Mouse (Mus musculus): ENCODE measurements around the gene Med4. TPM values are rescaled to one million over a fixed set of nuclear protein-coding genes. Genes with fewer than 3 reads are reported as not detected.

Gene Med4
- total and polyA plus RNA-seq, 2 experiments from 2014 or later: 19.4 to 77.1 TPM

DNA sequence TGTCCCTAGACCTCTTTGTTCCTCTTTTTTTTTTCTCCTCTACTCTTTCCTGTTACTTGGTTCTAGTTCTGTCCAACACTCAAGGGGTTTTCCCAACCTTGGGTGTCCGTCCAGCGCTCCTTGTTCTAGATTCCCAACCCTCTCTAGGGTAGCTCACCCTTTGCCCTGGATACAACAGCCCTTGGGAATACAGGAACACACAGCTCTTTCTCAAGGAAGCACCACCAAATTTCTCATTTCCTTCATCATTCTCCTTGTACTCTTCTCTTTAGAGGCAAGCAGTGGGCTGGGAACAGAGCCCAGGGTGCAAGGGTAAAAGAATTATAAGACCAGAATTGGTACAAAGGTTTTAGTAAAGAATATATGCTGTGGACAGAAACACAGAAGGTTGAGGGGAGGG, 25.8 kb downstream of the Med4 start:
- no peak for DNase-seq (ENCODE audit: low spot score)
- TF ChIP-seq CTCF (IDR thresholded peaks at IDR 0.05; ENCODE audit: low read depth): no peak
- H3K4me3 ChIP-seq (ENCODE audit: low read length): no peak overlapping the region

DNA sequence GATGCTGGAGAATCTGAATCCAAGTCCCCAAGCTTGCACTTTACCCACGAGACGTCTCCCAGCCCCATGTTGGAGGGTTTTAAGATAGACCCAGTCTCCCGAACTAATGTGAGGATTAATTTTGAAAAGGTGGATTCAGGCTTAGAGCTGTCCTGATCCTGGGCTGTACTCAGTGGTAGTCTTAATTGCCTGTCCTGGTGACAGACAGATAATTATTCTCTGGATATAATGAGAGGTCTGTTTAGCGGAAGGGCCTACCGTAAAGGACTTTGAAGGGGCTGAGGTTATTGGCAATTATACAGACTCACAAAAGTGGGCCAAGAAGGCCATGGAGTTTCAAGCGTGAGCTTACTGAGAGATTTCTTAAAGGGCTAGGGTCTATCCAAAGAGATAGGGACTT, 34.0 kb downstream of the Med4 start:
- no peak for DNase-seq (ENCODE audit: low spot score)
- no peak overlapping the region for H3K4me3 ChIP-seq (ENCODE audit: low read length)
- no peaks in the 10 kb centered on the region for H3K9me3 ChIP-seq (ENCODE audit: low read length)
- no peaks in the 10 kb centered on the region for H3K36me3 ChIP-seq (ENCODE audit: insufficient read depth, low read length)
- 61% methylated on average over 6 of the region's 6 CpGs for WGBS
- no peak overlapping the region for H3K27ac ChIP-seq
- no peak overlapping the region for H3K9ac ChIP-seq (replicated peaks; ENCODE audit: low read length)
- no peak for ATAC-seq
- no peak for TF ChIP-seq CTCF (IDR thresholded peaks at IDR 0.05; ENCODE audit: low read depth)
- H3K27me3 ChIP-seq (ENCODE audit: insufficient read depth, low read length): 0 out of 2 replicates have a peak, but pooled peaks cover 3% of the 10 kb centered on the region
- H3K4me2 ChIP-seq (ENCODE audit: low read depth, low read length): no peak overlapping the region
- no peaks in the 10 kb centered on the region for H3K4me1 ChIP-seq (ENCODE audit: insufficient read depth, low read length)

More for the DNA sequence above, 25.8 kb downstream of the Med4 start:
- Histone ChIP-seq H3K27ac (no peak overlapping the region), H3K9ac (replicated peaks; ENCODE audit: low read length) (no peak overlapping the region), H3K4me2 (ENCODE audit: low read depth, low read length) (no peak overlapping the region), H3K36me3 (ENCODE audit: insufficient read depth, low read length) (no peaks in the 10 kb centered on the region), H3K27me3 (ENCODE audit: insufficient read depth, low read length) (no peaks in the 10 kb centered on the region), H3K9me3 (ENCODE audit: low read length) (no peaks in the 10 kb centered on the region), H3K4me1 (ENCODE audit: insufficient read depth, low read length) (no peaks in the 10 kb centered on the region)
- ATAC-seq: no peak
- 90% methylated on average over 2 of the region's 2 CpGs for WGBS

DNA sequence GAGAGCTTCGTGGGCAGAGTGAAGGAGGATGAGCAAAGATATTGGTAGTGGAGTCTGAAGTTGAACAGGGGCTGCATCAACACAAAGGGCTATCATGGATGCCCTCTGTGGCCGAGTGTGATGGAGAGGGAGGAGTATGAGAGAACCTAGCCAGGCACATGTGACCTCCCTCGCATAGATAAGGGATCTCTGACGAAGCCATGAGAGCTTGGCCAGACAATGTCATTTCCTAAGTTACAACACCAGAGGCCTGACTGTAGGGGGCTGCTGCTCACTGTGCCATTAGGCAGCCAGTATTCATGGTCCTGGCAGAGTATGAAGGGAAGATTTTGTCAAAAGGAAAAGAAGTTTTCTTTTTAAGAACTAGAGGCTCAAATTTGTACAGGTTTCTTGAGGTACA, 37.2 kb downstream of the Med4 start:
- H3K4me3 ChIP-seq (ENCODE audit: low read length): no peak overlapping the region
- ATAC-seq: no peak
- no peaks in the 10 kb centered on the region for H3K36me3 ChIP-seq (ENCODE audit: insufficient read depth, low read length)
- H3K4me1 ChIP-seq (ENCODE audit: insufficient read depth, low read length): no peaks in the 10 kb centered on the region
- 69% methylated on average over 4 of the region's 4 CpGs for WGBS
- H3K4me2 ChIP-seq (ENCODE audit: low read depth, low read length): no peak overlapping the region
- H3K27me3 ChIP-seq (ENCODE audit: insufficient read depth, low read length): 0 out of 2 replicates have a peak, but pooled peaks cover 3% of the 10 kb centered on the region
- H3K9ac ChIP-seq (replicated peaks; ENCODE audit: low read length): no peak overlapping the region
- DNase-seq (ENCODE audit: low spot score): no peak
- no peak overlapping the region for H3K27ac ChIP-seq
- no peak for TF ChIP-seq CTCF (IDR thresholded peaks at IDR 0.05; ENCODE audit: low read depth)
- H3K9me3 ChIP-seq (ENCODE audit: low read length): no peaks in the 10 kb centered on the region

DNA sequence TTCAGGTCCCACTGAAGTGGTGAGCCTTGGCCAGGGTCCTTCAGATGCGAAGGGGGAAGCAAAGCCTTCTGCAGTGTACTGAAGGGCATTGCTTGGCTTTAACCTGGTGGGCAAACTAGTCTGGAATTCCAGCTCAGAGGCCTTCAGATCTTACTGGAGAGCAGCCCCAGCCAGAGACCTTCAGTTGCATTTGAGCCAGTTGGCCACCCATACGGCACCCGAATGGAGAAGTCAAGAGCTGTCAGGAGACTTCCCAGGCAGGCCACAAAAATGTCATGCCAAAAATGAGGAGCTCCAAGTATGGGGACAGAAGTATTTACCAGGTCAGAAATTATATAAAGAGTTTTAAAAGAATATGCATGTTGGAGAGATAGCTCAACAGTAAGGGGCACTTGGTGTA, 38.2 kb downstream of the Med4 start, which contains the start of gene Nudt15:
Nudt15 (minus strand) TSS at position 192 of the 400 bp plus-strand sequence.
- no peak within 1 kb of the TSS for H3K4me2 ChIP-seq (ENCODE audit: low read depth, low read length)
- H3K4me1 ChIP-seq (ENCODE audit: insufficient read depth, low read length): 0 out of 2 replicates have a peak, but pooled peaks cover 4% of the 10 kb centered on the region
- H3K36me3 ChIP-seq (ENCODE audit: insufficient read depth, low read length): no peaks in the 10 kb centered on the region
- ATAC-seq: no peak
- H3K27me3 ChIP-seq (ENCODE audit: insufficient read depth, low read length): 0 out of 2 replicates have a peak, but pooled peaks cover 3% of the 10 kb centered on the region
- no peak for DNase-seq (ENCODE audit: low spot score)
- no peak within 1 kb of the TSS for H3K9ac ChIP-seq (replicated peaks; ENCODE audit: low read length)
- TF ChIP-seq CTCF (IDR thresholded peaks at IDR 0.05; ENCODE audit: low read depth): no peak
- H3K9me3 ChIP-seq (ENCODE audit: low read length): no peaks in the 10 kb centered on the region
- no peak within 1 kb of the TSS for H3K4me3 ChIP-seq (ENCODE audit: low read length)
- H3K27ac ChIP-seq: no peak within 1 kb of the TSS
- 85% methylated on average over 3 of the region's 3 CpGs for WGBS

GRCm38 (mm10) chr14:73550291-73550690, 40.5 kb downstream of the Med4 start:
- H3K27me3 ChIP-seq (ENCODE audit: insufficient read depth, low read length): 0 out of 2 replicates have a peak, but pooled peaks cover 3% of the 10 kb centered on the region
- 0 out of 2 replicates have a peak, but pooled peaks cover 7% of the 10 kb centered on the region for H3K4me1 ChIP-seq (ENCODE audit: insufficient read depth, low read length)
- no peak overlapping the region for H3K4me3 ChIP-seq (ENCODE audit: low read length)
- no peaks in the 10 kb centered on the region for H3K36me3 ChIP-seq (ENCODE audit: insufficient read depth, low read length)
- DNase-seq (ENCODE audit: low spot score): no peak
- WGBS: 48% methylated on average over 3 of the region's 3 CpGs
- TF ChIP-seq CTCF (IDR thresholded peaks at IDR 0.05; ENCODE audit: low read depth): no peak
- no peak overlapping the region for H3K27ac ChIP-seq
- H3K9ac ChIP-seq (replicated peaks; ENCODE audit: low read length): no peak overlapping the region
- no peak overlapping the region for H3K4me2 ChIP-seq (ENCODE audit: low read depth, low read length)
- no peaks in the 10 kb centered on the region for H3K9me3 ChIP-seq (ENCODE audit: low read length)
- no peak for ATAC-seq

GRCm38 (mm10) chr14:73550732-73551131, 40.9 kb downstream of the Med4 start:
- TF ChIP-seq CTCF (IDR thresholded peaks at IDR 0.05; ENCODE audit: low read depth): no peak
- Histone ChIP-seq H3K27me3 (ENCODE audit: insufficient read depth, low read length) (0 out of 2 replicates have a peak, but pooled peaks cover 3% of the 10 kb centered on the region), H3K4me1 (ENCODE audit: insufficient read depth, low read length) (0 out of 2 replicates have a peak, but pooled peaks cover 7% of the 10 kb centered on the region), H3K9ac (replicated peaks; ENCODE audit: low read length) (no peak overlapping the region), H3K27ac (no peak overlapping the region), H3K4me2 (ENCODE audit: low read depth, low read length) (no peak overlapping the region), H3K4me3 (ENCODE audit: low read length) (no peak overlapping the region), H3K9me3 (ENCODE audit: low read length) (no peaks in the 10 kb centered on the region), H3K36me3 (ENCODE audit: insufficient read depth, low read length) (no peaks in the 10 kb centered on the region)
- no peak for ATAC-seq
- no peak for DNase-seq (ENCODE audit: low spot score)
- 26% methylated on average over 8 of the region's 8 CpGs for WGBS

GRCm38 (mm10) chr14:73551164-73551563, 41.3 kb downstream of the Med4 start:
- Histone ChIP-seq H3K9ac (replicated peaks; ENCODE audit: low read length) (no peak overlapping the region), H3K4me3 (ENCODE audit: low read length) (no peak overlapping the region), H3K27ac (no peak overlapping the region), H3K9me3 (ENCODE audit: low read length) (no peaks in the 10 kb centered on the region), H3K27me3 (ENCODE audit: insufficient read depth, low read length) (0 out of 2 replicates have a peak, but pooled peaks cover 3% of the 10 kb centered on the region), H3K36me3 (ENCODE audit: insufficient read depth, low read length) (no peaks in the 10 kb centered on the region), H3K4me1 (ENCODE audit: insufficient read depth, low read length) (0 out of 2 replicates have a peak, but pooled peaks cover 7% of the 10 kb centered on the region), H3K4me2 (ENCODE audit: low read depth, low read length) (no peak overlapping the region)
- no peak for DNase-seq (ENCODE audit: low spot score)
- ATAC-seq: no peak
- WGBS: 83% methylated on average over 6 of the region's 6 CpGs
- TF ChIP-seq CTCF (IDR thresholded peaks at IDR 0.05; ENCODE audit: low read depth): no peak
